Mouse (Mus musculus) MEL (cell line): ENCODE data around the gene Tut4.

Experiments used
- CTCF ChIP-seq, 3 experiments: IDR thresholded peaks in 2 of 3; conservative IDR thresholded peaks in 1 of 3; 2 replicates each; pipeline ENCODE4 v1.5.1; 2011 to 2012; ENCODE audit warnings: low read length in 3 of 3, low read depth in 2 of 3, mild to moderate bottlenecking in 2 of 3, improper control_type of control experiment in 1 of 3, inconsistent platforms in 1 of 3, mixed read lengths in 1 of 3, moderate library complexity in 1 of 3; ENCODE audit not compliant: control insufficient read depth in 1 of 3, insufficient read depth in 1 of 3, poor library complexity in 1 of 3, severe bottlenecking in 1 of 3
- KAT2A ChIP-seq: conservative IDR thresholded peaks from 2 replicates; pipeline ENCODE4 v1.6.1; 2012; ENCODE audit warnings: low read depth, low read length, improper control_type of control experiment, inconsistent platforms
- TAL1 ChIP-seq: IDR thresholded peaks from 2 replicates; pipeline ENCODE4 v1.6.1; 2012; ENCODE audit warnings: mild to moderate bottlenecking, inconsistent platforms, low read length, moderate library complexity, mixed read lengths

DNA sequence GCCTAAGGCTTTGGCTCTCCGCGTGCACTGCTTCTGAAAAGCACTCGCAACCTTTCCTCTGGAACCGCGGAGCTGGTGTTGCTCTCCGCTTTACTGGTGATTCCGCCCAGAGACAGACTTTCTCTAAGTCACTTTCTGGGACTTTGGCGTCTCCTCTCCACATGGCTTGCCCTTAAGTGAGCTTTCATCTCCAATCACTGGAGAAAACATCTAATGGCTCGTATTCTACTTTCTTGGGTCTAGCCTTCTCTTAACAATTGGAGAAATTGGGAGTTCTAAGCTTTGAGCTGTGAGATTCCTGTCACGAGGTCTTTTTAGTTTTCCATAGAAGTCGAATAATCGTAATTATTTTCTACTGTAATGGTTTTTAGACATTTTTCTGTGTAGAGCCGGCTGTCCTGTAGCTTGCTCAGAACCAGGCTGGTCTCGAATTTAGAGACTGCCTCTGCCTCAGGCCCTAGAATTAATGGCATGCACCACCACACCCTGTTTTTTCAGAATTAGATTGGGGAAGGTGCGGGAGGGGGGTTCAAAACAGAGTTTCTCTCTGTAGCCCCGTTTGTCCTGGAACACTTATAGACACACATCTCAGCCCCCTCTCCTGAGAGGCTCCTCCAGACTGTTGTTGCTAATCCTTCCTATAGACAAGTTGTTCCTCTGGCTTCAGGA, 120.7 kb downstream of the Tut4 start:
- no peak for TF ChIP-seq CTCF (IDR thresholded peaks at IDR 0.05 in 2 of 3, conservative IDR thresholded peaks at IDR 0.05 in 1 of 3; ENCODE audit: control insufficient read depth in 1 of 3, insufficient read depth in 1 of 3, low read depth in 2 of 3, low read length in 3 of 3, poor library complexity in 1 of 3, severe bottlenecking in 1 of 3)
- no peak for TF ChIP-seq TAL1
- no peak for TF ChIP-seq KAT2A
